Mouse (Mus musculus): ENCODE measurements around the gene Nmrk2.
"Not testable (repeated sequence)": the region's sequence is repeated elsewhere in the genome, so short reads cannot be mapped to it uniquely, and the experiment has no call there.

Nmrk2 gene

GRCm38 (mm10) chr10:81201807-81202758 lies at the start of gene Nmrk2:
Nmrk2 (minus strand) TSS chr10:81202051.
- DNase-seq (ENCODE audit: inconsistent ontology term) = peak; percentile 49

- DNase-seq (ENCODE audit: inconsistent ontology term) = no peak
These were observed 47.6 kb upstream of the Nmrk2 start for GRCm38 (mm10) chr10:81249442-81249841.

GRCm38 (mm10) chr10:81247804-81248203 lies 46.0 kb upstream of the Nmrk2 start:
- DNase-seq (ENCODE audit: inconsistent ontology term) = no peak

GRCm38 (mm10) chr10:81245166-81245565 lies 43.3 kb upstream of the Nmrk2 start:
- DNase-seq (ENCODE audit: inconsistent ontology term) = no peak

- DNase-seq (ENCODE audit: inconsistent ontology term) = peak; percentile 56
These were observed 42.7 kb upstream of the Nmrk2 start for GRCm38 (mm10) chr10:81244595-81244994.

GRCm38 (mm10) chr10:81244146-81244545 lies 42.3 kb upstream of the Nmrk2 start:
- no peak for DNase-seq (ENCODE audit: inconsistent ontology term)

GRCm38 (mm10) chr10:81242021-81242420 lies 40.2 kb upstream of the Nmrk2 start:
- DNase-seq (ENCODE audit: inconsistent ontology term) = no peak

- peak; percentile 50 for DNase-seq (ENCODE audit: inconsistent ontology term)
These were observed 39.0 kb upstream of the Nmrk2 start for GRCm38 (mm10) chr10:81240876-81241275.

- no peak for DNase-seq (ENCODE audit: inconsistent ontology term)
These were observed 36.8 kb upstream of the Nmrk2 start for GRCm38 (mm10) chr10:81238618-81239017.

GRCm38 (mm10) chr10:81236471-81237268 lies 34.8 kb upstream of the Nmrk2 start:
- DNase-seq (ENCODE audit: inconsistent ontology term) = no peak

GRCm38 (mm10) chr10:81234206-81234605 lies 32.4 kb upstream of the Nmrk2 start:
- no peak for DNase-seq (ENCODE audit: inconsistent ontology term)

GRCm38 (mm10) chr10:81233226-81233585 lies 31.4 kb upstream of the Nmrk2 start:
- no peak for DNase-seq (ENCODE audit: inconsistent ontology term)

GRCm38 (mm10) chr10:81232580-81233225 lies 30.9 kb upstream of the Nmrk2 start, which contains the start of gene Zfr2:
Zfr2 (plus strand) TSS chr10:81233155.
- DNase-seq (ENCODE audit: inconsistent ontology term) = peak; percentile 95

- no peak for DNase-seq (ENCODE audit: inconsistent ontology term)
These were observed 29.6 kb upstream of the Nmrk2 start for GRCm38 (mm10) chr10:81231436-81231835.

GRCm38 (mm10) chr10:81230438-81231332 lies 28.8 kb upstream of the Nmrk2 start, which contains the start of gene Atcay:
Atcay (minus strand) TSS chr10:81230833.
- peak; percentile 57 for DNase-seq (ENCODE audit: inconsistent ontology term)

GRCm38 (mm10) chr10:81229735-81230437 lies 28.0 kb upstream of the Nmrk2 start:
- no peak for DNase-seq (ENCODE audit: inconsistent ontology term)

GRCm38 (mm10) chr10:81223731-81224130 lies 21.9 kb upstream of the Nmrk2 start:
- DNase-seq (ENCODE audit: inconsistent ontology term) = not testable (repeated sequence)

- no peak for DNase-seq (ENCODE audit: inconsistent ontology term)
These were observed 19.7 kb upstream of the Nmrk2 start for GRCm38 (mm10) chr10:81221402-81222015.

- DNase-seq (ENCODE audit: inconsistent ontology term) = no peak
These were observed 16.1 kb upstream of the Nmrk2 start for GRCm38 (mm10) chr10:81217964-81218363.

- DNase-seq (ENCODE audit: inconsistent ontology term) = not testable (repeated sequence)
These were observed 15.4 kb upstream of the Nmrk2 start for GRCm38 (mm10) chr10:81217267-81217666.
